Mouse (Mus musculus): ENCODE results near the gene Klhl31. TPM values are rescaled to one million over a fixed set of nuclear protein-coding genes. Genes with fewer than 3 reads are reported as not detected.

Gene Klhl31
- polyA plus RNA-seq, 1 experiment, result 0.03 TPM

- TF ChIP-seq CTCF (IDR thresholded peaks at IDR 0.05; ENCODE audit: borderline replicate concordance, insufficient read depth, low read depth, low read length) (no peak), POLR2A (IDR thresholded peaks at IDR 0.05; ENCODE audit: borderline replicate concordance, insufficient read depth, low read length) (no peak)
- no peak for DNase-seq
- no peaks in the 10 kb centered on the region for H3K27me3 ChIP-seq (ENCODE audit: control insufficient read depth, insufficient read depth, low read length)
- no peak overlapping the region for H3K4me3 ChIP-seq (replicated peaks; ENCODE audit: insufficient read depth, low read depth, low read length)
- 65% methylated on average over 4 of the region's 4 CpGs for WGBS
- H3K4me1 ChIP-seq (ENCODE audit: control insufficient read depth, insufficient read depth, low read length), result peaks cover 2% of the 10 kb centered on the region; the same call in 1 of the 2 replicates
- H3K27ac ChIP-seq (ENCODE audit: insufficient read depth, low read length), result no peak overlapping the region
These were observed 19.5 kb upstream of the Klhl31 start for GRCm38 (mm10) chr9:77616796-77617195.

- no peak for DNase-seq
- Histone ChIP-seq H3K27me3 (ENCODE audit: control insufficient read depth, insufficient read depth, low read length) (no peaks in the 10 kb centered on the region), H3K4me3 (replicated peaks; ENCODE audit: insufficient read depth, low read depth, low read length) (no peak overlapping the region), H3K4me1 (ENCODE audit: control insufficient read depth, insufficient read depth, low read length) (peaks cover 2% of the 10 kb centered on the region; the same call in 1 of the 2 replicates), H3K27ac (ENCODE audit: insufficient read depth, low read length) (no peak overlapping the region)
- TF ChIP-seq CTCF (IDR thresholded peaks at IDR 0.05; ENCODE audit: borderline replicate concordance, insufficient read depth, low read depth, low read length) (no peak), POLR2A (IDR thresholded peaks at IDR 0.05; ENCODE audit: borderline replicate concordance, insufficient read depth, low read length) (no peak)
- 84% methylated on average over 6 of the region's 6 CpGs for WGBS
These were observed 18.5 kb upstream of the Klhl31 start for GRCm38 (mm10) chr9:77617751-77618150.

- H3K4me3 ChIP-seq (replicated peaks; ENCODE audit: insufficient read depth, low read depth, low read length), result no peak overlapping the region
- no peak for TF ChIP-seq CTCF (IDR thresholded peaks at IDR 0.05; ENCODE audit: borderline replicate concordance, insufficient read depth, low read depth, low read length)
- no peak for TF ChIP-seq POLR2A (IDR thresholded peaks at IDR 0.05; ENCODE audit: borderline replicate concordance, insufficient read depth, low read length)
- 92% methylated on average over 2 of the region's 2 CpGs for WGBS
- peaks cover 2% of the 10 kb centered on the region; the same call in 1 of the 2 replicates for H3K4me1 ChIP-seq (ENCODE audit: control insufficient read depth, insufficient read depth, low read length)
- H3K27ac ChIP-seq (ENCODE audit: insufficient read depth, low read length), result no peak overlapping the region
- no peaks in the 10 kb centered on the region for H3K27me3 ChIP-seq (ENCODE audit: control insufficient read depth, insufficient read depth, low read length)
- no peak for DNase-seq
These were observed 17.9 kb upstream of the Klhl31 start for GRCm38 (mm10) chr9:77618392-77618791.

- TF ChIP-seq CTCF (IDR thresholded peaks at IDR 0.05; ENCODE audit: borderline replicate concordance, insufficient read depth, low read depth, low read length) (no peak), POLR2A (IDR thresholded peaks at IDR 0.05; ENCODE audit: borderline replicate concordance, insufficient read depth, low read length) (no peak)
- Histone ChIP-seq H3K27me3 (ENCODE audit: control insufficient read depth, insufficient read depth, low read length) (no peaks in the 10 kb centered on the region), H3K4me3 (replicated peaks; ENCODE audit: insufficient read depth, low read depth, low read length) (no peak overlapping the region), H3K27ac (ENCODE audit: insufficient read depth, low read length) (no peak overlapping the region), H3K4me1 (ENCODE audit: control insufficient read depth, insufficient read depth, low read length) (peaks cover 2% of the 10 kb centered on the region; the same call in 1 of the 2 replicates)
- DNase-seq, result no peak
- 86% methylated on average over 6 of the region's 6 CpGs for WGBS
These were observed 16.2 kb upstream of the Klhl31 start for GRCm38 (mm10) chr9:77620077-77620476.

- Histone ChIP-seq H3K4me3 (replicated peaks; ENCODE audit: insufficient read depth, low read depth, low read length) (no peak overlapping the region), H3K27me3 (ENCODE audit: control insufficient read depth, insufficient read depth, low read length) (no peaks in the 10 kb centered on the region), H3K4me1 (ENCODE audit: control insufficient read depth, insufficient read depth, low read length) (peaks cover 2% of the 10 kb centered on the region; the same call in 1 of the 2 replicates), H3K27ac (ENCODE audit: insufficient read depth, low read length) (no peak overlapping the region)
- DNase-seq, result no peak
- no peak for TF ChIP-seq CTCF (IDR thresholded peaks at IDR 0.05; ENCODE audit: borderline replicate concordance, insufficient read depth, low read depth, low read length)
- WGBS, result 6% methylated on average over 2 of the region's 2 CpGs
These were observed 15.8 kb upstream of the Klhl31 start for GRCm38 (mm10) chr9:77620482-77620881.

GRCm38 (mm10) chr9:77622874-77623273 lies 13.4 kb upstream of the Klhl31 start:
- H3K4me1 ChIP-seq (ENCODE audit: control insufficient read depth, insufficient read depth, low read length), result no peaks in the 10 kb centered on the region
- DNase-seq, result no peak
- 25% methylated on average over 1 of the region's 1 CpGs for WGBS

GRCm38 (mm10) chr9:77623318-77624050 lies 12.8 kb upstream of the Klhl31 start:
- DNase-seq, result no peak
- WGBS, result 78% methylated on average over 6 of the region's 6 CpGs
- H3K27me3 ChIP-seq (ENCODE audit: control insufficient read depth, insufficient read depth, low read length), result no peaks in the 10 kb centered on the region
- TF ChIP-seq POLR2A (IDR thresholded peaks at IDR 0.05; ENCODE audit: borderline replicate concordance, insufficient read depth, low read length) (no peak), CTCF (IDR thresholded peaks at IDR 0.05; ENCODE audit: borderline replicate concordance, insufficient read depth, low read depth, low read length) (no peak)
- H3K27ac ChIP-seq (ENCODE audit: insufficient read depth, low read length), result no peak overlapping the region
- no peaks in the 10 kb centered on the region for H3K4me1 ChIP-seq (ENCODE audit: control insufficient read depth, insufficient read depth, low read length)
- H3K4me3 ChIP-seq (replicated peaks; ENCODE audit: insufficient read depth, low read depth, low read length), result no peak overlapping the region

More at GRCm38 (mm10) chr9:77622874-77623273, 13.4 kb upstream of the Klhl31 start:
- no peak for TF ChIP-seq CTCF (IDR thresholded peaks at IDR 0.05; ENCODE audit: borderline replicate concordance, insufficient read depth, low read depth, low read length)
- TF ChIP-seq POLR2A (IDR thresholded peaks at IDR 0.05; ENCODE audit: borderline replicate concordance, insufficient read depth, low read length), result no peak
- H3K27me3 ChIP-seq (ENCODE audit: control insufficient read depth, insufficient read depth, low read length), result no peaks in the 10 kb centered on the region
- H3K27ac ChIP-seq (ENCODE audit: insufficient read depth, low read length), result no peak overlapping the region
- H3K4me3 ChIP-seq (replicated peaks; ENCODE audit: insufficient read depth, low read depth, low read length), result no peak overlapping the region

- no peak overlapping the region for H3K4me3 ChIP-seq (replicated peaks; ENCODE audit: insufficient read depth, low read depth, low read length)
- no peaks in the 10 kb centered on the region for H3K4me1 ChIP-seq (ENCODE audit: control insufficient read depth, insufficient read depth, low read length)
- H3K27me3 ChIP-seq (ENCODE audit: control insufficient read depth, insufficient read depth, low read length), result no peaks in the 10 kb centered on the region
- 75% methylated on average over 5 of the region's 5 CpGs for WGBS
- DNase-seq, result no peak
- TF ChIP-seq CTCF (IDR thresholded peaks at IDR 0.05; ENCODE audit: borderline replicate concordance, insufficient read depth, low read depth, low read length) (no peak), POLR2A (IDR thresholded peaks at IDR 0.05; ENCODE audit: borderline replicate concordance, insufficient read depth, low read length) (no peak)
- H3K27ac ChIP-seq (ENCODE audit: insufficient read depth, low read length), result no peak overlapping the region
These were observed 12.1 kb upstream of the Klhl31 start for GRCm38 (mm10) chr9:77624171-77624570.

Data from cerebellum, adult 2 months (tissue).